Mouse (Mus musculus) intestine, embryonic 14.5 days (tissue): ENCODE data around the gene Pacsin2. TPM values are rescaled to one million over a fixed set of nuclear protein-coding genes. Genes with fewer than 3 reads are reported as not detected.

Source experiments
- ATAC-seq: fragments of 200-750 bp; cut with Nextera tagmentation; replicated peaks from 2 replicates; pipeline ENCODE4 v1.8.0; 2017; ENCODE audit warnings: low read depth, moderate number of reproducible peaks, moderate TSS enrichment, moderate library complexity; ENCODE audit not compliant: low FRiP score, low TSS enrichment
- DNase-seq: peaks from one replicate; pipeline ENCODE4 v3.0.0-alpha.2; 2018; ENCODE audit warnings: low spot score
- H3K27ac ChIP-seq: fragments of 300-500 bp; sonication (generic); 2 replicates; pipeline ENCODE4 v1.5.1; 2014; ENCODE audit warnings: low read depth, mild to moderate bottlenecking, control low read depth
- H3K27me3 ChIP-seq: fragments of 300-500 bp; sonication (generic); replicated peaks from 2 replicates; pipeline ENCODE4 v1.6.1; 2014; ENCODE audit warnings: low read length, control low read depth; ENCODE audit not compliant: control insufficient read depth, insufficient read depth
- H3K36me3 ChIP-seq: fragments of 300-500 bp; sonication (generic); 2 replicates; pipeline ENCODE4 v1.6.1; 2014; ENCODE audit warnings: low read length, control low read depth; ENCODE audit not compliant: control insufficient read depth, insufficient read depth
- H3K4me1 ChIP-seq: fragments of 300-500 bp; sonication (generic); replicated peaks from 2 replicates; pipeline ENCODE4 v1.6.1; 2014; ENCODE audit warnings: low read length, control low read depth, mixed read lengths; ENCODE audit not compliant: control insufficient read depth, insufficient read depth
- H3K4me2 ChIP-seq: fragments of 300-500 bp; sonication (generic); 2 replicates; pipeline ENCODE4 v1.6.1; 2014; ENCODE audit warnings: low read length
- H3K4me3 ChIP-seq: fragments of 300-500 bp; sonication (generic); 2 replicates; pipeline ENCODE4 v1.5.1; 2014; ENCODE audit warnings: low read depth, low read length, control low read depth, mixed read lengths
- H3K9ac ChIP-seq: fragments of 300-500 bp; sonication (generic); 2 replicates; pipeline ENCODE4 v1.6.1; 2014; ENCODE audit warnings: mild to moderate bottlenecking, low read length
- H3K9me3 ChIP-seq: fragments of 300-500 bp; sonication (generic); 2 replicates; pipeline ENCODE4 v1.6.1; 2016; ENCODE audit warnings: low read length, control low read depth; ENCODE audit not compliant: control insufficient read depth
- WGBS: fragments of 180-500 bp; shearing (Covaris S2); extraction: QIAGEN DNeasy Blood & Tissue Kit; methylation state at CpG from one replicate; pipeline ENCODE4 v1.1.7; 2014; 5-methylcytosine and 5-hydroxymethylcytosine counted together
- polyA plus RNA-seq: library from polyadenylated mRNA; unstranded; fragments of >200 nt; fragmentation: Nextera tagmentation; extraction: Ambion mirVana; gene quantifications from 2 replicates; pipeline ENCODE4 v1.2.1, GENCODE M21; 2014

Pacsin2 gene
- polyA plus RNA-seq, 1 experiment from 2014 or later, result 63.9 TPM

- peaks cover 29% of the 10 kb centered on the region for H3K4me1 ChIP-seq
- no peaks in the 10 kb centered on the region for H3K36me3 ChIP-seq
- H3K27me3 ChIP-seq, result no peaks in the 10 kb centered on the region
- H3K4me3 ChIP-seq, result no peak overlapping the region
- 90% methylated on average over 1 of the region's 1 CpGs for WGBS
- no peak overlapping the region for H3K27ac ChIP-seq
- no peak overlapping the region for H3K4me2 ChIP-seq
- no peaks in the 10 kb centered on the region for H3K9me3 ChIP-seq
- DNase-seq, result no peak
- no peak overlapping the region for H3K9ac ChIP-seq
- ATAC-seq, result no peak
These were observed 35.8 kb downstream of the Pacsin2 start for GRCm38 (mm10) chr15:83428586-83428985.

- Histone ChIP-seq H3K27ac (no peak overlapping the region), H3K4me1 (peaks cover 21% of the 10 kb centered on the region), H3K27me3 (no peaks in the 10 kb centered on the region), H3K36me3 (no peaks in the 10 kb centered on the region), H3K9ac (no peak overlapping the region), H3K4me2 (no peak overlapping the region), H3K4me3 (no peak overlapping the region), H3K9me3 (no peaks in the 10 kb centered on the region)
- 73% methylated on average over 9 of the region's 9 CpGs for WGBS
- DNase-seq, result no peak
- no peak for ATAC-seq
These were observed 36.9 kb downstream of the Pacsin2 start for GRCm38 (mm10) chr15:83427294-83428163.

GRCm38 (mm10) chr15:83425794-83426193 is 38.6 kb downstream of the Pacsin2 start:
- peaks cover 13% of the 10 kb centered on the region; the same call in 1 of the 2 replicates for H3K4me1 ChIP-seq

GRCm38 (mm10) chr15:83425277-83425676 is 39.1 kb downstream of the Pacsin2 start:
- DNase-seq (no peak), ATAC-seq (no peak)
- no peaks in the 10 kb centered on the region for H3K36me3 ChIP-seq
- WGBS, result 70% methylated on average over 4 of the region's 4 CpGs
- H3K4me1 ChIP-seq, result peaks cover 13% of the 10 kb centered on the region; the same call in 1 of the 2 replicates
- H3K27ac ChIP-seq, result no peak overlapping the region
- H3K4me3 ChIP-seq, result no peak overlapping the region
- no peak overlapping the region for H3K9ac ChIP-seq
- H3K9me3 ChIP-seq, result no peaks in the 10 kb centered on the region
- H3K27me3 ChIP-seq, result no peaks in the 10 kb centered on the region
- H3K4me2 ChIP-seq, result no peak overlapping the region

More at GRCm38 (mm10) chr15:83425794-83426193, 38.6 kb downstream of the Pacsin2 start:
- no peak for ATAC-seq
- Histone ChIP-seq H3K27ac (no peak overlapping the region), H3K9ac (no peak overlapping the region), H3K36me3 (no peaks in the 10 kb centered on the region), H3K9me3 (no peaks in the 10 kb centered on the region), H3K4me3 (no peak overlapping the region), H3K27me3 (no peaks in the 10 kb centered on the region), H3K4me2 (no peak overlapping the region)
- 42% methylated on average over 5 of the region's 5 CpGs for WGBS
- DNase-seq, result no peak

GRCm38 (mm10) chr15:83423589-83424384 is 40.6 kb downstream of the Pacsin2 start:
- H3K4me3 ChIP-seq, result no peak overlapping the region
- no peaks in the 10 kb centered on the region for H3K9me3 ChIP-seq
- peaks cover 13% of the 10 kb centered on the region; the same call in 1 of the 2 replicates for H3K4me1 ChIP-seq
- no peak overlapping the region for H3K9ac ChIP-seq
- ATAC-seq (no peak), DNase-seq (no peak)
- WGBS, result 59% methylated on average over 5 of the region's 5 CpGs
- H3K4me2 ChIP-seq, result no peak overlapping the region
- H3K27me3 ChIP-seq, result no peaks in the 10 kb centered on the region
- no peak overlapping the region for H3K27ac ChIP-seq
- no peaks in the 10 kb centered on the region for H3K36me3 ChIP-seq

- H3K4me2 ChIP-seq, result no peak overlapping the region
- H3K27me3 ChIP-seq, result no peaks in the 10 kb centered on the region
- no peaks in the 10 kb centered on the region for H3K36me3 ChIP-seq
- peaks cover 15% of the 10 kb centered on the region; the same call in 1 of the 2 replicates for H3K4me1 ChIP-seq
- ATAC-seq (no peak), DNase-seq (no peak)
- no peak overlapping the region for H3K27ac ChIP-seq
- WGBS, result 86% methylated on average over 15 of the region's 15 CpGs
- H3K9me3 ChIP-seq, result no peaks in the 10 kb centered on the region
- H3K9ac ChIP-seq, result no peak overlapping the region
- H3K4me3 ChIP-seq, result no peak overlapping the region
These were observed 42.0 kb downstream of the Pacsin2 start for GRCm38 (mm10) chr15:83422299-83422981.

- Histone ChIP-seq H3K36me3 (no peaks in the 10 kb centered on the region), H3K27ac (no peak overlapping the region), H3K4me1 (peaks cover 8% of the 10 kb centered on the region; the same call in 1 of the 2 replicates), H3K9me3 (no peaks in the 10 kb centered on the region), H3K27me3 (no peaks in the 10 kb centered on the region), H3K4me2 (no peak overlapping the region), H3K4me3 (no peak overlapping the region), H3K9ac (no peak overlapping the region)
- no peak for ATAC-seq
- WGBS, result 82% methylated on average over 2 of the region's 2 CpGs
- no peak for DNase-seq
These were observed 44.8 kb downstream of the Pacsin2 start for GRCm38 (mm10) chr15:83419562-83419961.

GRCm38 (mm10) chr15:83418685-83419084 is 45.7 kb downstream of the Pacsin2 start:
- Histone ChIP-seq H3K9me3 (no peaks in the 10 kb centered on the region), H3K36me3 (no peaks in the 10 kb centered on the region), H3K27me3 (no peaks in the 10 kb centered on the region), H3K4me3 (no peak overlapping the region), H3K9ac (no peak overlapping the region), H3K4me2 (no peak overlapping the region), H3K27ac (no peak overlapping the region), H3K4me1 (peaks cover 4% of the 10 kb centered on the region; the same call in 1 of the 2 replicates)
- no peak for ATAC-seq
- no peak for DNase-seq
